Mouse (Mus musculus): ENCODE measurements around the gene Snx30. TPM values are rescaled to one million over a fixed set of nuclear protein-coding genes. Genes with fewer than 3 reads are reported as not detected.
A peak's percentile ranks its signal among the peaks of the same experiment; 100 is the strongest.

Gene Snx30
- 3.4 and 4.5 TPM in 2 replicates for polyA plus RNA-seq (2015; fragmentation: Nextera tagmentation; extraction: Ambion mirVana)

DNA sequence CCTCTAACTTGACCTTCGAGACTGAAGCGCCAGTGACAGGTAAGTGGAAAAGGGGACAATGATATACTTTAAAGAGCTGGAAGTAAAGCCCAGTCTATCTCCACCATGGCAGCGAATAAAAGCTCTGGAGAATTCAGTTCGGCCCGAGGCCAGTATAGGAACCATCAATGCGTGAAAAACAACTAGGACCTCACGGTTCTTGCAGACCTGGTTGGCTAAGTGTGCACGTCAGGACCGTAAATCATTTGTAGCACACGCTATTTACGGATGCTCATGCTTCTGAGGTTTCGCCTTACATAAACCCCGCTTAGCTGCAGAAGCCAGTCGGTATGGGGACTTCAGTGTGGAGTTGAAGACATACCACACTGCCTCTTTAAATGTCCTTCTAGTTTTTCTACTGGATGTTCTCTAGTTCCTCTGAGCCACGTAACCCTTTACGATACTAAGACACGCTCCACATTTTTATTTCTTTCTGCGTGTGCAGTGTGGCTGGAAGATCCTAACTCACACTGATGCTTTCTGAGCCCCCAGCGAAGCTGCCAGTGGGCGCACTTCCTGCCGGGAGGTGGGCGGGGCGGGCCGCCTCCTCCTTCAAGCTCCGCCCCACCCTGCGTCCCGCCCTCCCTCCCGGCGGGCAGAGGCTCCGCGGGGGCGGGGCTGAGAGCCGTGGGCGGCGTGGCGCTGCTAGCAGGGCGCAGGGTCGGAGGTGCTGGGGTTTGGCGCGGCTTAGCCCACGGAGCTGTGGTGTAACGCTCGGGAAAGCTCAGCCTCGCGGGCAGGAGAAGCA, at the start of gene Snx30:
Gene Snx30 (plus strand): TSS at position 660 of the 787 bp plus-strand sequence.
- H3K36me3 ChIP-seq = no peaks in the 10 kb centered on the region
- H3K4me3 ChIP-seq (replicated peaks) = peak within 1 kb of the TSS; percentile 80
- DNase-seq (peak; percentile 83), ATAC-seq (ENCODE audit: low read depth) (peak; percentile 82)
- WGBS (ENCODE audit: insufficient replicate concordance) = 8% methylated on average over 42 of the region's 45 CpGs
- peak within 1 kb of the TSS; percentile 85 for H3K9ac ChIP-seq
- H3K9me3 ChIP-seq (replicated peaks) = no peaks in the 10 kb centered on the region
- no peaks in the 10 kb centered on the region for H3K27me3 ChIP-seq
- peak within 1 kb of the TSS; percentile 99 for H3K4me2 ChIP-seq
- peaks cover 65% of the 10 kb centered on the region for H3K4me1 ChIP-seq (replicated peaks)
- H3K27ac ChIP-seq = peak within 1 kb of the TSS; percentile 73

- Histone ChIP-seq H3K9me3 (replicated peaks) (no peaks in the 10 kb centered on the region), H3K4me3 (replicated peaks) (no peak overlapping the region), H3K4me1 (replicated peaks) (no peaks in the 10 kb centered on the region), H3K36me3 (peaks cover 5% of the 10 kb centered on the region; the same call in 1 of the 2 replicates), H3K4me2 (no peak overlapping the region), H3K9ac (no peak overlapping the region), H3K27ac (no peak overlapping the region), H3K27me3 (no peaks in the 10 kb centered on the region)
- no peak for ATAC-seq (ENCODE audit: low read depth)
- DNase-seq = no peak
- WGBS (ENCODE audit: insufficient replicate concordance) = 63% methylated on average over 9 of the region's 9 CpGs
Measured at GRCm38 (mm10) chr4:59756332-59757082, 49.1 kb upstream of the Snx30 start.

DNA sequence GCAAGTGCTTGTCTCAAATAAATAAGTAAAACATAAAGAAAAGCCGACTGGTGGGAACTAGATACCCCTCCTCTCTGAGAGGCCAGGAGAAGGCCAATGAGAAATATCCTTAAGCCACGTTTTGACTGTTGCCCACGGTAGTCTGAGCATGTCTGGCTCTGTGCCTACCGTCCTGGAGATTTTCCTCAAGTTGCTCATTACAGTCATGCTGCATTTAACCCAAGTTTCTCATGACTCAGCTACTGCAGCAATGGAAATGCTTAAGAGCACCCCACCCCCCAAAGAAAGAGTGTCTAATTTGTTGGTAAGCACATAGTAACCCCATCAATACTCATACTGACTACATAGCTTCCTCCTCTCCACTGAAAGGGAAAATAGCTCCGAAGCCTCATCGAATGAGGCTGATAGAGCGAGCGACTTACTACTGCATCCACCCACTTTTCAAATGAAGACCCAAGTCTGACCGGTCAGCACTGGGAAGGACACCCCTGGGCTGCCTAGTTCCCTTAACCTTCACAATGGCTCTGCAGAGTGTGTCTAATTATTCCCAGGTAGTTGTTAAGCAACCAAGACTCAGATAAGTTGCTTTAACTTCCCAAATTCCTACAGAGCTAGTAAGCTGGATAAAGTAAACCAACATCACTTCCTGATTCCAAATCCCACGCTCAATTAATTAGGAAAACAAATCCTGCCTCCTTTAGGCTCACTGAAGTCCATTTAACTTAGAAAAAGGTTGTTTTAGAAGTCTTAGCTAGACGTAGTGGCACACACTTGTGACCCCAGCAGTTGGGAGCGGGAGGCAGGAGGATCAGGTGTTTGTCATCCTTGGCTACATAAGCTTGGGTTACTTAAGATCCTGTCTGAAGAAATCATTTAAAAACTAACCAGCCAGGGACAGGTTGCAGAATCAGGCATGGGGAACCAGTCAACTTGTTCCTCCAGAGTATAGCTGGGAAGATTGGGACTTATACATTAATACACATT, 47.9 kb upstream of the Snx30 start:
- Histone ChIP-seq H3K9ac (no peak overlapping the region), H3K9me3 (replicated peaks) (no peaks in the 10 kb centered on the region), H3K36me3 (peaks cover 2% of the 10 kb centered on the region; the same call in 1 of the 2 replicates), H3K4me2 (no peak overlapping the region), H3K27ac (no peak overlapping the region), H3K4me1 (replicated peaks) (no peaks in the 10 kb centered on the region), H3K4me3 (replicated peaks) (no peak overlapping the region), H3K27me3 (no peaks in the 10 kb centered on the region)
- WGBS (ENCODE audit: insufficient replicate concordance) = 70% methylated on average over 12 of the region's 12 CpGs
- DNase-seq (no peak), ATAC-seq (ENCODE audit: low read depth) (no peak)

GRCm38 (mm10) chr4:59760016-59760415, 45.6 kb upstream of the Snx30 start:
- Histone ChIP-seq H3K27ac (no peak overlapping the region), H3K9me3 (replicated peaks) (no peaks in the 10 kb centered on the region), H3K4me1 (replicated peaks) (no peaks in the 10 kb centered on the region), H3K9ac (no peak overlapping the region), H3K36me3 (no peaks in the 10 kb centered on the region), H3K27me3 (no peaks in the 10 kb centered on the region), H3K4me3 (replicated peaks) (no peak overlapping the region), H3K4me2 (no peak overlapping the region)
- 57% methylated on average over 4 of the region's 4 CpGs for WGBS (ENCODE audit: insufficient replicate concordance)
- DNase-seq (no peak), ATAC-seq (ENCODE audit: low read depth) (no peak)

- no peak overlapping the region for H3K27ac ChIP-seq
- no peak overlapping the region for H3K9ac ChIP-seq
- no peaks in the 10 kb centered on the region for H3K36me3 ChIP-seq
- 55% methylated on average over 10 of the region's 10 CpGs for WGBS (ENCODE audit: insufficient replicate concordance)
- no peaks in the 10 kb centered on the region for H3K27me3 ChIP-seq
- H3K4me2 ChIP-seq = no peak overlapping the region
- DNase-seq (no peak), ATAC-seq (ENCODE audit: low read depth) (no peak)
- no peaks in the 10 kb centered on the region for H3K4me1 ChIP-seq (replicated peaks)
- no peaks in the 10 kb centered on the region for H3K9me3 ChIP-seq (replicated peaks)
- H3K4me3 ChIP-seq (replicated peaks) = no peak overlapping the region
Measured at GRCm38 (mm10) chr4:59760636-59761364, 44.8 kb upstream of the Snx30 start.

- no peaks in the 10 kb centered on the region for H3K27me3 ChIP-seq
- H3K36me3 ChIP-seq = no peaks in the 10 kb centered on the region
- WGBS (ENCODE audit: insufficient replicate concordance) = 63% methylated on average over 4 of the region's 4 CpGs
- H3K9ac ChIP-seq = no peak overlapping the region
- ATAC-seq (ENCODE audit: low read depth) (no peak), DNase-seq (no peak)
- H3K9me3 ChIP-seq (replicated peaks) = no peaks in the 10 kb centered on the region
- H3K4me1 ChIP-seq (replicated peaks) = no peaks in the 10 kb centered on the region
- H3K27ac ChIP-seq = no peak overlapping the region
- no peak overlapping the region for H3K4me3 ChIP-seq (replicated peaks)
- no peak overlapping the region for H3K4me2 ChIP-seq
Measured at GRCm38 (mm10) chr4:59761365-59761729, 44.3 kb upstream of the Snx30 start.

DNA sequence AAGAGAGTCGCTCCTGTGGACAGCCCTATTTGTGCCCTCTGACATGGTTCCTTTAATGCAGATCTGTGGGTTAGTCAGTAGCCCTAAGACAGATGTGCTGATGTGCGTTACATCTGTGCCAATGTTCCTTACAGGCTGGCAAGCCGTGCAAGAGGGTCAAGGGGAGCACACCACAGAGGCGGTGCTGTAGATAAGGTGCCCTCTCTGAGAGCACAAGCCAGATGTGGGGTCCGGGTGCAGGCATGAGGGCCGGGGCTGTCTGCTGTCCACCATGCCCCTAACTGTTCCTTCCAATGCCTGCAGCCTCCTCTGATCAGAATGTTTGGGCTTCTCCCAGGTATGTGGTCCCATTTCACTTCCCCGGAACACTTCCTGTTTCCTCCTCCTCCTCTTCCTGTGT, 40.7 kb upstream of the Snx30 start:
- ATAC-seq (ENCODE audit: low read depth) (no peak), DNase-seq (no peak)
- H3K4me3 ChIP-seq (replicated peaks) = no peak overlapping the region
- H3K4me1 ChIP-seq (replicated peaks) = peaks cover 8% of the 10 kb centered on the region; the same call in 1 of the 2 replicates
- H3K36me3 ChIP-seq = peaks cover 4% of the 10 kb centered on the region
- H3K9me3 ChIP-seq (replicated peaks) = no peaks in the 10 kb centered on the region
- 50% methylated on average over 7 of the region's 7 CpGs for WGBS (ENCODE audit: insufficient replicate concordance)
- no peak overlapping the region for H3K9ac ChIP-seq
- H3K27ac ChIP-seq = no peak overlapping the region
- peak overlapping the region; percentile 11; the same call in 1 of the 2 replicates for H3K4me2 ChIP-seq
- no peaks in the 10 kb centered on the region for H3K27me3 ChIP-seq

GRCm38 (mm10) chr4:59765385-59766005, 40.1 kb upstream of the Snx30 start:
- peaks cover 10% of the 10 kb centered on the region for H3K36me3 ChIP-seq
- DNase-seq (no peak), ATAC-seq (ENCODE audit: low read depth) (no peak)
- peaks cover 8% of the 10 kb centered on the region; the same call in 1 of the 2 replicates for H3K4me1 ChIP-seq (replicated peaks)
- 54% methylated on average over 7 of the region's 7 CpGs for WGBS (ENCODE audit: insufficient replicate concordance)
- H3K9me3 ChIP-seq (replicated peaks) = no peaks in the 10 kb centered on the region
- H3K4me3 ChIP-seq (replicated peaks) = no peak overlapping the region
- no peak overlapping the region for H3K9ac ChIP-seq
- H3K27me3 ChIP-seq = no peaks in the 10 kb centered on the region
- H3K27ac ChIP-seq = no peak overlapping the region
- H3K4me2 ChIP-seq = peak overlapping the region; percentile 11; the same call in 1 of the 2 replicates

DNA sequence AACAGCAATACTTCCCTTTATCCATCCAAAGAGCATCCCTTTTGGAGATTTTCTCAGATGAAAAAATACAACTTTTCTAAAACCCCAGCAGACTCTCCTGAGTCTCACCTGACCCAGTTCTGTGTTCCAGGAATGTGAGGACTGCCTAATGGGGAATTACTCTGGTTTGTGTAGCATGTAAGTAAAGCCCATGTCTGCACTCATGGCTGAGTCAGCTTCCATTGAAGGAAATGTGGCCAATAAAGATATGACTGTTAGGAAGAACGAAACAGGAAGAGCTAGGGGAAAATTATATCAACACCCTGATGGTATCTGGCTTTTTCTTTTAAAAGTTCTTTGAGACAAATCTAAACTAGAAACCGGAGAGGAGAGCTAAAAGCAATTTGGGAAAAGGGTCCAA, 37.9 kb upstream of the Snx30 start:
- H3K9ac ChIP-seq = no peak overlapping the region
- H3K9me3 ChIP-seq (replicated peaks) = no peaks in the 10 kb centered on the region
- H3K27ac ChIP-seq = peak overlapping the region; percentile 4; the same call in 1 of the 2 replicates
- DNase-seq (no peak), ATAC-seq (ENCODE audit: low read depth) (no peak)
- no peaks in the 10 kb centered on the region for H3K27me3 ChIP-seq
- H3K4me2 ChIP-seq = no peak overlapping the region
- peaks cover 32% of the 10 kb centered on the region for H3K36me3 ChIP-seq
- 13% methylated on average over 2 of the region's 2 CpGs for WGBS (ENCODE audit: insufficient replicate concordance)
- peaks cover 8% of the 10 kb centered on the region; the same call in 1 of the 2 replicates for H3K4me1 ChIP-seq (replicated peaks)
- no peak overlapping the region for H3K4me3 ChIP-seq (replicated peaks)

Measured in liver, embryonic 13.5 days (tissue).